Mouse (Mus musculus): ENCODE results near the gene Slc13a4.

DNA sequence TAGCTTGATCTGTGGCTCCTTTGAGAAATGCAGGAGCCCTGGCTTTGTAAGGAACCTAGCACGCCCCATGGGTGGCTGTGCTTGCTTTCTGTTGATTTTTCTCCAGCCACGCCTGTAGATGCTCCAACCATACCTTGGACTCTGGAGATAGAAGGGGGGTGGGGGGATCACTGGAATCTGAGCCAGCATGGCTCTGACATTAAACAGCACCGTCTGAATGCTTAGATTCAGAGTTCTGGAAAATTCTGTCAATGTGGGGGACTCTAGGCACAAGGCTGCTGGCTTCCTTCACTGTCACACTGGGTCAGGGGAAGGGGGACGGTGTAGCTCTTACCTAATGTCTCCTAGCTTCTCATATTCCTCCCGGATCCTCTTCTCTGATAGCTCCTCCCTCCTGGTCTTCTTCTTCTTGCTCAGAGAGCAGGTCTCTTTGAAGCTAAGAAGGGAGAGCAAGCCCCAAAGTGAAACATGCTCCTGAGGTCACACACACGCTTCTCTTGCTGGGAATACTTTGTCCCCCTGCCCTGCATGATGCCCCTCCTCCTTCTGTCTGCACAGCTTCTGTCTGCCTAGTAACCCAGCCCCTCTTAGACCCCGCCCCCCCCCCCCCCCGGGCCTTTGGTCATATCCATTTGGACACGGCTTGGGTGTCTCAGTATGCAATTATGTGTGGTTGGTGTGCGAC lies 29.9 kb downstream of the Slc13a4 start:
- TF ChIP-seq CTCF (IDR thresholded peaks at IDR 0.05; ENCODE audit: extremely low read depth, insufficient read length, insufficient replicate concordance, low read depth, low read length) (no peak), POLR2A (IDR thresholded peaks at IDR 0.05; ENCODE audit: low read depth, low read length) (no peak)

Data from small intestine, adult 2 months (tissue).